Mouse (Mus musculus) liver, adult 2 months (tissue): ENCODE measurements around the gene Gm12830.
A peak's percentile ranks its signal among the peaks of the same experiment; 100 is the strongest.

Source experiments
- CTCF ChIP-seq: fragments of 200-500 bp; IDR thresholded peaks from 2 replicates; pipeline ENCODE4 v1.5.1; 2011; ENCODE audit warnings: low read depth, low read length, control low read depth
- POLR2A ChIP-seq: fragments of 200-500 bp; IDR thresholded peaks from 2 replicates; pipeline ENCODE4 v1.6.1; 2011; ENCODE audit warnings: low read length, control low read depth; ENCODE audit not compliant: insufficient read depth; ENCODE audit errors: extremely low read depth

DNA sequence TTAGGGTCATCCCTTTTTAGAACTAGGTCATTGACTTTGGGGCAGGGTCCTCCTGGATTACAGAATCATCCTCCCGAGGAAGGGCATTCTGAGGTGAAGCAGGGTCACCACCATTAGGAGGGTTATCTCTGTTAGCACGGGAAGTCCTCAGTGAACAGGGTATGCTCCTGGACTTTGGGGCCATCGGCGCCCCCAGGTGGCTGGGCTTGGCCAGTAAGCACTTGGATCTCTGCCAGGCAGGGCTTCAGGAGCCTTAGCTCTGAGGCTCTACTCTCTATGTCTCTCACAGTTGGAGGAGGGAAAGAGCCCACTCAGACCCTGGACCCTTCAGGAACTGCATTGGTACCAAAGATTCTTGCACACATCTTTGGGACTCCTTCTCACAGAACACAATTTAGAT is 76.3 kb downstream of the Gm12830 start:
- TF ChIP-seq CTCF: peak; percentile 66
- TF ChIP-seq POLR2A: no peak
